In the genomic region with DNA sequence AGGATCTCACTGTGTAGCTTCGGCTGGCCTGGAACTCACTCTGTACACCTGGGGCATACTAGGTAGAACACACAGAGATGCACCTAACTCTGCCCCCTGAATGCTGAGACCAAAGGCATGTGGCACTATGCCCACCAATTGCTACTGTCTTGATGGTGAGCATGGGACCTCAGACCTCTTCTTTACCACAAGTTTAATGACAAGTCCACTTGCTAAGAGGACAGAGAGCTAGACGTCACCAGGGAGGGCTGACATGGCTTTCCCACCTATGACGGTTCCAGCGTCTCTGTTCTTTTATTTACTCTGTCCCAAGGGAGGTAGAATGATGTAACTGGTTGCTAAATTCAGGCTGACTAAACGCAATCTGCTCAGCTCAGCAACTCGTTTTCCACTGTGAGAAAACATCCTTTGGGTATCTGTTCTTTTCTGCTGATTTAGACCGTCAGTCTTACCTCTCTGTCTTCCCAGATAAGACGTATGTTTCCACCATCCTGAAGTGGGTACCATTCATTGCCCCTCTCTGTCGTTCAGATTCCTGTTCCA, we compare ENCODE assay signal across 15 mouse cellular contexts.
"Had no signal": no experiment of that assay in that cellular context is flagged by ENCODE, and none has a peak within 500 bp of the region (broad histone marks: within the 10 kb centered on the region; RNA-seq: fewer than 3 reads in every experiment).

No protein-coding gene starts in this region.

- ATAC-seq: liver, embryonic 12.5 days had no signal

- H3K9ac ChIP-seq: kidney, embryonic 15.5 days; limb, embryonic 15.5 days; liver, embryonic 12.5 days; lung, embryonic 14.5 days; neural tube, embryonic 12.5 days had no signal

- H3K9me3 ChIP-seq: kidney, embryonic 15.5 days; limb, embryonic 15.5 days; liver, embryonic 12.5 days; midbrain, embryonic 10.5 days; neural tube, embryonic 12.5 days had no signal

- H3K36me3 ChIP-seq: kidney, embryonic 15.5 days; limb, embryonic 15.5 days; liver, embryonic 12.5 days; midbrain, embryonic 10.5 days; neural tube, embryonic 12.5 days had no signal

- H3K27me3 ChIP-seq: kidney, embryonic 15.5 days; limb, embryonic 15.5 days; liver, embryonic 12.5 days; neural tube, embryonic 12.5 days had no signal

- H3K4me2 ChIP-seq: kidney, embryonic 15.5 days; limb, embryonic 15.5 days; liver, embryonic 12.5 days; lung, embryonic 14.5 days; neural tube, embryonic 12.5 days had no signal

- H3K4me3 ChIP-seq: kidney, embryonic 15.5 days; limb, embryonic 15.5 days; liver, embryonic 12.5 days; midbrain, embryonic 10.5 days; neural tube, embryonic 12.5 days had no signal

- H3K27ac ChIP-seq: kidney, embryonic 15.5 days; limb, embryonic 15.5 days; liver, embryonic 12.5 days; midbrain, embryonic 10.5 days; neural tube, embryonic 12.5 days; stomach, postnatal 0 days had no signal

- DNase-seq: kidney, postnatal 14 days; lung, embryonic 14.5 days; lung, postnatal 10 days; lung, postnatal 4 days; midbrain, embryonic 14.5 days; retina, postnatal 1 day; right cerebral cortex, postnatal 14 days; thymus, adult 18-20 months; thymus, postnatal 14 days had no signal

- H3K4me1 ChIP-seq: liver, embryonic 12.5 days; midbrain, embryonic 10.5 days; neural tube, embryonic 12.5 days had no signal
